Mouse (Mus musculus) intestine, postnatal 0 days (tissue): ENCODE results near the gene 4930449I24Rik. TPM values are rescaled to one million over a fixed set of nuclear protein-coding genes. Genes with fewer than 3 reads are reported as not detected.
"Not testable (repeated sequence)": the region's sequence is repeated elsewhere in the genome, so short reads cannot be mapped to it uniquely, and the experiment has no call there.

Source experiments
- ATAC-seq: fragments of 200-750 bp; cut with Nextera tagmentation; 2 replicates; pipeline ENCODE4 v1.8.0; 2017; ENCODE audit warnings: mild to moderate bottlenecking, moderate TSS enrichment, moderate library complexity
- H3K27ac ChIP-seq: fragments of 300-500 bp; sonication (generic); 2 replicates; pipeline ENCODE4 v1.5.1; 2014; ENCODE audit warnings: mild to moderate bottlenecking, low read depth, low read length, moderate library complexity
- H3K27me3 ChIP-seq: fragments of 300-500 bp; sonication (generic); replicated peaks from 2 replicates; pipeline ENCODE4 v1.6.1; 2014; ENCODE audit warnings: low read length, mixed read lengths; ENCODE audit not compliant: control insufficient read depth, insufficient read depth
- H3K36me3 ChIP-seq: fragments of 300-500 bp; sonication (generic); 2 replicates; pipeline ENCODE4 v1.6.1; 2014; ENCODE audit warnings: mild to moderate bottlenecking, moderate library complexity; ENCODE audit not compliant: control insufficient read depth, insufficient read depth
- H3K4me1 ChIP-seq: fragments of 300-500 bp; sonication (generic); replicated peaks from 2 replicates; pipeline ENCODE4 v1.6.1; 2014; ENCODE audit warnings: antibody characterized with exemption, low read length, mixed read lengths; ENCODE audit not compliant: control insufficient read depth, insufficient read depth
- H3K4me2 ChIP-seq: fragments of 300-500 bp; sonication (generic); replicated peaks from 2 replicates; pipeline ENCODE4 v1.6.1; 2014; ENCODE audit warnings: low read depth, mild to moderate bottlenecking, moderate library complexity
- H3K4me3 ChIP-seq: fragments of 300-500 bp; sonication (generic); 2 replicates; pipeline ENCODE4 v1.5.1; 2014; ENCODE audit warnings: low read depth, low read length
- H3K9ac ChIP-seq: fragments of 300-500 bp; sonication (generic); 2 replicates; pipeline ENCODE4 v1.6.1; 2014; ENCODE audit warnings: mild to moderate bottlenecking, low read depth, low read length
- H3K9me3 ChIP-seq: fragments of 300-500 bp; sonication (generic); 2 replicates; pipeline ENCODE4 v1.6.1; 2016; ENCODE audit warnings: mixed run types; ENCODE audit not compliant: control insufficient read depth
- CTCF ChIP-seq: sonication (generic); IDR thresholded peaks from 2 replicates; pipeline ENCODE4 v1.5.1; 2016; ENCODE audit warnings: low read depth, mild to moderate bottlenecking, control low read depth, antibody characterized with exemption, moderate library complexity
- WGBS: fragments of 180-500 bp; shearing (Covaris S2); extraction: QIAGEN DNeasy Blood & Tissue Kit; methylation state at CpG from one replicate; pipeline ENCODE4 v1.1.7; 2014; 5-methylcytosine and 5-hydroxymethylcytosine counted together
- polyA plus RNA-seq: library from polyadenylated mRNA; unstranded; fragments of >200 nt; fragmentation: Nextera tagmentation; extraction: Ambion mirVana; gene quantifications from 2 replicates; pipeline ENCODE4 v1.2.1, GENCODE M21; 2015

Gene 4930449I24Rik
- polyA plus RNA-seq, 1 experiment from 2014 or later: not detected

- 87% methylated on average over 12 of the region's 12 CpGs for WGBS
- ATAC-seq: no peak
- Histone ChIP-seq H3K9me3 (no peaks in the 10 kb centered on the region), H3K4me1 (no peaks in the 10 kb centered on the region), H3K9ac (no peak overlapping the region), H3K4me3 (no peak overlapping the region), H3K4me2 (no peak overlapping the region), H3K27me3 (no peaks in the 10 kb centered on the region), H3K36me3 (no peaks in the 10 kb centered on the region), H3K27ac (no peak overlapping the region)
- no peak for TF ChIP-seq CTCF
Measured at GRCm38 (mm10) chr5:146471821-146472220, 30.4 kb upstream of the 4930449I24Rik start.

GRCm38 (mm10) chr5:146479564-146479963, 22.6 kb upstream of the 4930449I24Rik start:
- H3K27ac ChIP-seq, H3K9me3 ChIP-seq, H3K4me1 ChIP-seq, H3K4me2 ChIP-seq, ATAC-seq, H3K27me3 ChIP-seq, H3K36me3 ChIP-seq, H3K4me3 ChIP-seq, H3K9ac ChIP-seq: not testable (repeated sequence)
- WGBS: 6% methylated on average over 4 of the region's 4 CpGs
- peak; percentile 70 for TF ChIP-seq CTCF

GRCm38 (mm10) chr5:146481665-146482064, 20.5 kb upstream of the 4930449I24Rik start, which contains the start of gene Gm6408:
TSS of gene Gm6408 (plus strand) at chr5:146481965.
- H3K4me1 ChIP-seq, H3K4me2 ChIP-seq, ATAC-seq, H3K9ac ChIP-seq, H3K9me3 ChIP-seq, H3K36me3 ChIP-seq, H3K27me3 ChIP-seq, H3K4me3 ChIP-seq, H3K27ac ChIP-seq: not testable (repeated sequence)
- 72% methylated on average over 2 of the region's 3 CpGs for WGBS

GRCm38 (mm10) chr5:146488959-146489358, 13.2 kb upstream of the 4930449I24Rik start:
- not testable (repeated sequence) for H3K27me3 ChIP-seq, H3K9me3 ChIP-seq, ATAC-seq, H3K4me1 ChIP-seq, H3K27ac ChIP-seq, H3K36me3 ChIP-seq, H3K4me2 ChIP-seq, H3K4me3 ChIP-seq, H3K9ac ChIP-seq
- 8% methylated on average over 3 of the region's 4 CpGs for WGBS
- peak; percentile 53 for TF ChIP-seq CTCF

- H3K4me2 ChIP-seq: not testable (repeated sequence)
Measured at GRCm38 (mm10) chr5:146491063-146491462, 11.1 kb upstream of the 4930449I24Rik start, which contains the start of gene Gm6370. TSS of gene Gm6370 (plus strand) at chr5:146491363.

GRCm38 (mm10) chr5:146513823-146514222, 11.6 kb downstream of the 4930449I24Rik start, which contains the start of gene Gm3402:
TSS of gene Gm3402 (plus strand) at chr5:146514123.
- H3K4me1 ChIP-seq, H3K4me3 ChIP-seq, H3K27me3 ChIP-seq, H3K4me2 ChIP-seq, H3K27ac ChIP-seq, ATAC-seq, H3K9me3 ChIP-seq, H3K36me3 ChIP-seq, H3K9ac ChIP-seq: not testable (repeated sequence)
- WGBS: no CpG with 5 or more reads among the region's 5 CpGs

More at GRCm38 (mm10) chr5:146491063-146491462, 11.1 kb upstream of the 4930449I24Rik start, which contains the start of gene Gm6370:
- not testable (repeated sequence) for H3K4me3 ChIP-seq, H3K4me1 ChIP-seq, H3K27ac ChIP-seq, H3K9me3 ChIP-seq, H3K36me3 ChIP-seq, H3K9ac ChIP-seq, ATAC-seq, H3K27me3 ChIP-seq
- WGBS: no CpG with 5 or more reads among the region's 5 CpGs

GRCm38 (mm10) chr5:146525501-146525900, 23.3 kb downstream of the 4930449I24Rik start, which contains the start of gene Gm3404:
TSS of gene Gm3404 (plus strand) at chr5:146525801.
- not testable (repeated sequence) for H3K27me3 ChIP-seq, H3K4me1 ChIP-seq, H3K27ac ChIP-seq, H3K9ac ChIP-seq, H3K36me3 ChIP-seq, H3K9me3 ChIP-seq, ATAC-seq, H3K4me3 ChIP-seq, H3K4me2 ChIP-seq
- no CpG with 5 or more reads among the region's 3 CpGs for whole genome bisulfite sequencing

GRCm38 (mm10) chr5:146537347-146537746, 35.1 kb downstream of the 4930449I24Rik start, which contains the start of gene Gm3409:
TSS of gene Gm3409 (plus strand) at chr5:146537647.
- 93% methylated on average over 3 of the region's 3 CpGs for WGBS
- H3K4me2 ChIP-seq, ATAC-seq, H3K27ac ChIP-seq, H3K9me3 ChIP-seq, H3K27me3 ChIP-seq, H3K9ac ChIP-seq, H3K4me1 ChIP-seq, H3K4me3 ChIP-seq, H3K36me3 ChIP-seq: not testable (repeated sequence)
